Comparison of ENCODE assay signal across 22 mouse cellular contexts in the genomic region with DNA sequence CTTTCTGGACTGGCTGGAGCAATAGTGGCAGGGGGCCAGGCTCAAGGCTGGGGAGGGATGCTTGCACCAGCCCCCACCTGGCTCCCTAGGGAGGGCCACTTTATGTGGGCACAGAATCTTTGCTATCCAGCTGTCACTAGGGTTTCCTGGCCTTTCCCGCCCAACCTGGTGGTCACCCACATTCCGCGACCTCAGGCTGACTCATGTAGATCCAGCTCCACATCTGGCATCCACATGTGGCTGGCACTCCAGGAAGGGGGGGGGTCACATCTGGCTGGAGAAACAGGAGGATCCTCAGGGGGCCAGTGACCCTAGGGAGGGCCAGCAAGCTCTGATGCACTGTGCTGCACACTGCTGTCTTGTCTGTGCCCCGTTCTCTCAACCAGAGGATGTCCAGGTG.
A peak's percentile ranks its signal among the peaks of the same experiment; 100 is the strongest.
DNase-seq lines count a peak whose midpoint lies in the region; ATAC-seq and TF ChIP-seq lines count a peak whose summit lies in the region.
"Had no signal": no experiment of that assay in that cellular context is flagged by ENCODE, and none has a peak within 500 bp of the region (broad histone marks: within the 10 kb centered on the region; RNA-seq: fewer than 3 reads in every experiment).

No protein-coding gene starts in this region.

- H3K27me3 ChIP-seq in C2C12 (ENCODE audit: control insufficient read depth, insufficient read depth, insufficient read length) = no peaks in the 10 kb centered on the region
- H3K27me3 ChIP-seq in embryonic facial prominence, embryonic 10.5 days (replicated peaks; ENCODE audit: low read depth, poor library complexity, severe bottlenecking) = peaks cover 70% of the 10 kb centered on the region
- no peaks in the 10 kb centered on the region for H3K27me3 ChIP-seq in forebrain, embryonic 11.5 days (ENCODE audit: control insufficient read depth, insufficient read depth, low read length)
- H3K27me3 ChIP-seq: CH12.LX; heart, embryonic 15.5 days; midbrain, embryonic 15.5 days had no signal

- no peak overlapping the region for H3K4me2 ChIP-seq in forebrain, embryonic 11.5 days (ENCODE audit: low read depth, low read length, severe bottlenecking)
- H3K4me2 ChIP-seq: forebrain, embryonic 13.5 days; heart, embryonic 15.5 days; midbrain, embryonic 15.5 days had no signal

- peak; percentile 88 for DNase-seq in 3T3-L1 (ENCODE audit: low read depth, low spot score)
- DNase-seq in embryonic facial prominence, embryonic 10.5 days (ENCODE audit: low spot score) = peak; percentile 73
- peak; percentile 62 for DNase-seq in mesoderm, embryonic 11.5 days (ENCODE audit: low read depth, low spot score)
- DNase-seq in urinary bladder, postnatal 14 days (ENCODE audit: low spot score) = no peak
- DNase-seq in ovary, postnatal 36 days (ENCODE audit: low spot score) = no peak
- DNase-seq in forebrain, embryonic 11.5 days (ENCODE audit: low spot score) = no peak
- DNase-seq: cerebellum, adult 9-10 months; gastrocnemius, postnatal 14 days; heart, adult 2 months; kidney, adult 2 months; kidney, postnatal 10 days; left cerebral cortex, postnatal 4 days; right cerebral cortex, adult 18-20 months; thymus, postnatal 14 days had no signal

- no peaks in the 10 kb centered on the region for H3K79me2 ChIP-seq in C2C12 (ENCODE audit: control insufficient read depth, insufficient read depth)

- H3K79me3 ChIP-seq in C2C12 (ENCODE audit: low read depth) = no peaks in the 10 kb centered on the region

- TF ChIP-seq CTCF in C2C12 (IDR thresholded peaks at IDR 0.05; ENCODE audit: control insufficient read depth, insufficient read depth, insufficient read length) = no peak

- ATAC-seq in forebrain, embryonic 11.5 days (replicated peaks; ENCODE audit: low FRiP score) = no peak
- ATAC-seq: forebrain, embryonic 13.5 days; inflammation-experienced regulatory T-cells, adult 6 months; midbrain, embryonic 15.5 days had no signal

- H3K9ac ChIP-seq in forebrain, embryonic 11.5 days (ENCODE audit: low read length) = no peak overlapping the region
- H3K9ac ChIP-seq: forebrain, embryonic 13.5 days; heart, embryonic 15.5 days; liver, embryonic 14.5 days; midbrain, embryonic 15.5 days had no signal

- H3K36me3 ChIP-seq in C2C12 (ENCODE audit: control insufficient read depth, insufficient read depth) = peaks cover 6% of the 10 kb centered on the region
- peaks cover 4% of the 10 kb centered on the region; the same call in 1 of the 2 replicates for H3K36me3 ChIP-seq in embryonic facial prominence, embryonic 10.5 days (replicated peaks)
- H3K36me3 ChIP-seq in forebrain, embryonic 11.5 days (ENCODE audit: control insufficient read depth, insufficient read depth, low read length) = no peaks in the 10 kb centered on the region
- H3K36me3 ChIP-seq: midbrain, embryonic 15.5 days had no signal

- WGBS in embryonic facial prominence, embryonic 10.5 days = 32% methylated on average over 4 of the region's 4 CpGs
- 76% methylated on average over 4 of the region's 4 CpGs for WGBS in forebrain, embryonic 11.5 days

- no peak overlapping the region for H3ac ChIP-seq in C2C12 (ENCODE audit: control insufficient read depth, insufficient read length, low read depth)

- H3K4me3 ChIP-seq in C2C12 (ENCODE audit: insufficient read depth, poor library complexity, severe bottlenecking) = no peak overlapping the region
- H3K4me3 ChIP-seq in embryonic facial prominence, embryonic 10.5 days = no peak overlapping the region
- no peak overlapping the region for H3K4me3 ChIP-seq in forebrain, embryonic 11.5 days (ENCODE audit: low read depth, low read length)
- H3K4me3 ChIP-seq: forebrain, embryonic 13.5 days; heart, adult 2 months; heart, embryonic 15.5 days; midbrain, embryonic 15.5 days had no signal

- H3K9me3 ChIP-seq in embryonic facial prominence, embryonic 10.5 days = no peaks in the 10 kb centered on the region
- no peaks in the 10 kb centered on the region for H3K9me3 ChIP-seq in forebrain, embryonic 11.5 days (ENCODE audit: control insufficient read depth, low read length)
- H3K9me3 ChIP-seq: forebrain, embryonic 13.5 days; heart, embryonic 15.5 days; midbrain, embryonic 15.5 days had no signal

- peak overlapping the region; percentile 37; the same call in 1 of the 2 replicates for H3K27ac ChIP-seq in embryonic facial prominence, embryonic 10.5 days (replicated peaks)
- H3K27ac ChIP-seq in forebrain, embryonic 11.5 days (ENCODE audit: low read depth, low read length) = no peak overlapping the region
- H3K27ac ChIP-seq: forebrain, embryonic 13.5 days; heart, adult 2 months; heart, embryonic 15.5 days; liver, embryonic 14.5 days; macrophage; midbrain, embryonic 15.5 days had no signal

- peaks cover 65% of the 10 kb centered on the region for H3K4me1 ChIP-seq in embryonic facial prominence, embryonic 10.5 days
- peaks cover 9% of the 10 kb centered on the region for H3K4me1 ChIP-seq in forebrain, embryonic 11.5 days (replicated peaks; ENCODE audit: control insufficient read depth, insufficient read depth, low read length)

TF ChIP-seq in C2C12, 6 proteins besides CTCF, POLR2A, EP300 and RAD21:
- TF ChIP-seq FOSL1 (IDR thresholded peaks at IDR 0.05; ENCODE audit: insufficient read depth, low read length, poor library complexity, severe bottlenecking) (peak; percentile 19), MYOG (IDR thresholded peaks at IDR 0.05; ENCODE audit: control insufficient read depth, extremely low read depth, insufficient read length) (no peak), MAX (IDR thresholded peaks at IDR 0.05) (peak; percentile 99), MYOD1 (IDR thresholded peaks at IDR 0.05; ENCODE audit: control insufficient read depth, insufficient read length, low read depth) (peak; percentile 93), CEBPB (IDR thresholded peaks at IDR 0.05; ENCODE audit: low read depth) (no peak), USF1 (IDR thresholded peaks at IDR 0.05; ENCODE audit: low read depth) (no peak)

Comparison
In these comparisons a context has a peak if more than half of its experiments do, and no peak if none do; other contexts are left out.
1. DNase-seq: peak in 3T3-L1 (single experiment), embryonic facial prominence, embryonic 10.5 days (single experiment) and mesoderm, embryonic 11.5 days (single experiment); none in urinary bladder, postnatal 14 days (single experiment), ovary, postnatal 36 days (single experiment) and forebrain, embryonic 11.5 days (single experiment).